Mouse (Mus musculus): Measurements from ENCODE around the gene Atl1.

Gene Atl1

GRCm38 (mm10) chr12:69937731-69938130 lies 45.3 kb downstream of the Atl1 start:
- DNase-seq (ENCODE audit: extremely low read depth, low read depth) = no peak

GRCm38 (mm10) chr12:69939291-69939690 lies 46.9 kb downstream of the Atl1 start:
- DNase-seq (ENCODE audit: extremely low read depth, low read depth) = peak; percentile 9

- no peak for DNase-seq (ENCODE audit: extremely low read depth, low read depth)
Observed at GRCm38 (mm10) chr12:69941655-69942329, 49.4 kb downstream of the Atl1 start.

GRCm38 (mm10) chr12:69945861-69946260 lies 53.4 kb downstream of the Atl1 start:
- DNase-seq (ENCODE audit: extremely low read depth, low read depth) = no peak

- no peak for DNase-seq (ENCODE audit: extremely low read depth, low read depth)
Observed at GRCm38 (mm10) chr12:69947502-69947901, 55.1 kb downstream of the Atl1 start.

- no peak for DNase-seq (ENCODE audit: extremely low read depth, low read depth)
Observed at GRCm38 (mm10) chr12:69957378-69957777, 65.0 kb downstream of the Atl1 start.

GRCm38 (mm10) chr12:69962468-69962867 lies 70.1 kb downstream of the Atl1 start:
- DNase-seq (ENCODE audit: extremely low read depth, low read depth) = peak; percentile 20

- DNase-seq (ENCODE audit: extremely low read depth, low read depth) = no peak
Observed at GRCm38 (mm10) chr12:69963141-69963540, 70.7 kb downstream of the Atl1 start.

GRCm38 (mm10) chr12:69965644-69966043 lies 73.2 kb downstream of the Atl1 start:
- DNase-seq (ENCODE audit: extremely low read depth, low read depth) = no peak

- DNase-seq (ENCODE audit: extremely low read depth, low read depth) = no peak
Observed at GRCm38 (mm10) chr12:69966071-69966470, 73.7 kb downstream of the Atl1 start.

GRCm38 (mm10) chr12:69967112-69967511 lies 74.7 kb downstream of the Atl1 start:
- DNase-seq (ENCODE audit: extremely low read depth, low read depth) = no peak

- no peak for DNase-seq (ENCODE audit: extremely low read depth, low read depth)
Observed at GRCm38 (mm10) chr12:69968154-69968553, 75.7 kb downstream of the Atl1 start.

- no peak for DNase-seq (ENCODE audit: extremely low read depth, low read depth)
Observed at GRCm38 (mm10) chr12:69973666-69974065, 81.3 kb downstream of the Atl1 start.

- DNase-seq (ENCODE audit: extremely low read depth, low read depth) = no peak
Observed at GRCm38 (mm10) chr12:69976688-69977087, 84.3 kb downstream of the Atl1 start.

GRCm38 (mm10) chr12:69977376-69977998 lies 85.1 kb downstream of the Atl1 start:
- no peak for DNase-seq (ENCODE audit: extremely low read depth, low read depth)

GRCm38 (mm10) chr12:69982874-69983273 lies 90.5 kb downstream of the Atl1 start:
- DNase-seq (ENCODE audit: extremely low read depth, low read depth) = no peak

GRCm38 (mm10) chr12:69985546-69985945 lies 93.1 kb downstream of the Atl1 start:
- DNase-seq (ENCODE audit: extremely low read depth, low read depth) = no peak

GRCm38 (mm10) chr12:69986241-69986762 lies 93.9 kb downstream of the Atl1 start:
- no peak for DNase-seq (ENCODE audit: extremely low read depth, low read depth)

- no peak for DNase-seq (ENCODE audit: extremely low read depth, low read depth)
Observed at GRCm38 (mm10) chr12:69986786-69987497, 94.5 kb downstream of the Atl1 start, which contains the start of gene Sav1. Sav1 (minus strand) TSS chr12:69987002.

GRCm38 (mm10) chr12:69995382-69995781 lies 103.0 kb downstream of the Atl1 start:
- no peak for DNase-seq (ENCODE audit: extremely low read depth, low read depth)

GRCm38 (mm10) chr12:69998186-69998983 lies 106.0 kb downstream of the Atl1 start:
- DNase-seq (ENCODE audit: extremely low read depth, low read depth) = no peak

Data from MEL-GATA-1-ER (cell line).